Mouse (Mus musculus) CH12.LX (cell line): ENCODE results near the gene Zbtb46.
A peak's percentile ranks its signal among the peaks of the same experiment; 100 is the strongest.

Experiments used
- CTCF ChIP-seq, 2 experiments: IDR thresholded peaks in 1 of 2; conservative IDR thresholded peaks in 1 of 2; 2 replicates each; pipeline ENCODE4 v1.5.1; 2011 to 2012; ENCODE audit warnings: low read depth in 2 of 2, low read length in 2 of 2, improper control_type of control experiment in 1 of 2, inconsistent platforms in 1 of 2, mild to moderate bottlenecking in 1 of 2, moderate library complexity in 1 of 2
- EP300 ChIP-seq: IDR thresholded peaks from 2 replicates; pipeline ENCODE4 v1.6.1; 2011; ENCODE audit warnings: low read length, improper control_type of control experiment
- ETS1 ChIP-seq: conservative IDR thresholded peaks from 2 replicates; pipeline ENCODE4 v1.6.1; 2012; ENCODE audit warnings: low read depth, mild to moderate bottlenecking, inconsistent platforms, low read length, improper control_type of control experiment, moderate library complexity
- GABPA ChIP-seq: IDR thresholded peaks from 2 replicates; pipeline ENCODE4 v1.6.1; 2012; ENCODE audit warnings: low read depth, low read length, improper control_type of control experiment, inconsistent platforms; ENCODE audit not compliant: insufficient replicate concordance
- MAFK ChIP-seq: IDR thresholded peaks from 2 replicates; pipeline ENCODE4 v1.6.1; 2011; ENCODE audit warnings: low read length, improper control_type of control experiment; ENCODE audit not compliant: insufficient replicate concordance
- MAX ChIP-seq: IDR thresholded peaks from 2 replicates; pipeline ENCODE4 v1.6.1; 2011; ENCODE audit warnings: low read length, improper control_type of control experiment
- NELFE ChIP-seq: IDR thresholded peaks from 2 replicates; pipeline ENCODE4 v1.6.1; 2011; ENCODE audit warnings: low read depth, low read length, improper control_type of control experiment
- RAD21 ChIP-seq: IDR thresholded peaks from 2 replicates; pipeline ENCODE4 v1.6.1; 2011; ENCODE audit warnings: low read depth, mild to moderate bottlenecking, low read length, improper control_type of control experiment, moderate library complexity
- TCF12 ChIP-seq: IDR thresholded peaks from 2 replicates; pipeline ENCODE4 v1.6.1; 2014; ENCODE audit warnings: low read depth, mild to moderate bottlenecking, inconsistent platforms, low read length, improper control_type of control experiment
- ZNF384 ChIP-seq: IDR thresholded peaks from 2 replicates; pipeline ENCODE4 v1.6.1; 2012; ENCODE audit warnings: low read depth, low read length, improper control_type of control experiment, inconsistent platforms

DNA sequence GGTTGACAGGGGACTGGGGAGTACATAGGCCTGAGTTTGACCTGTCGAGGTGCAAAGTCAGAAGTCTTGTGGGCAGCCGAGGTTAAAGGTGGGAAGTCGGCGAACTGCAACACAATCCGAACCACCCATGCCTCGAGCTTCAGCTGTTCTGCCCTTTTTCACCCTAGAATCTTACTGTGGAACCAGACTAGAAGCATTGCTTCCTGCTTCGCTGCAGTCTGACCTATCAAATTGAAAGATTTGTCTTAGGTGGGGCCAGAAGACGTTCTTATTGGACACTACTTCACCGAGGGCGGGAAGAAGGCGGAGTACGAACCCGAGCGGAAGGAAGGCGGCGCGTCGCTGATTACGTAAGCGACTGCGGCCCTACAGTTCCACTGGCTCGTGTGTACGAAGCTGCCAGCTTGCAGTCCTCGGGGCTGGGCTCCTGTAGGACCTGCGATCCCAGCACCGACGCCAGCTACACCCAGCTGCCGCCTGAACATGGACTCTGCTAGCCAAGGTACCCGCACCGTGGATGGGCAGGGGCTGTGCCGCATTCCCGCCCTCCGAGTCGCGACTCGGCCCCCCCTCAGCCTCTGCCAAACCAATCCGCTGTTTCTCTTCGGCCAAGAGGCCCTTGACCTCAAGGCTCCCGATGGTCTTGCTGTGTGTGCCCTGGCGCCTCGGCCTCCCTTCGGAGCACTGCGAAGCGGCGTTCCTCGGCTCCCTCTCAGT, 37.8 kb upstream of the Zbtb46 start, which contains the start of gene Tpd52l2:
- peak; percentile 5; the same call in 1 of the 2 replicates for TF ChIP-seq GABPA
- no peak for TF ChIP-seq ZNF384
- no peak for TF ChIP-seq CTCF (conservative IDR thresholded peaks at IDR 0.05 in 1 of 2, IDR thresholded peaks at IDR 0.05 in 1 of 2; ENCODE audit: low read depth in 2 of 2, low read length in 2 of 2)
- peak; percentile 50; the same call in 1 of the 2 replicates for TF ChIP-seq TCF12
- TF ChIP-seq MAX, result peak; percentile 29; the same call in 1 of the 2 replicates
- TF ChIP-seq ETS1, result no peak
- TF ChIP-seq RAD21, result no peak
- no peak for TF ChIP-seq EP300
- TF ChIP-seq MAFK, result no peak
- peak; percentile 89 for TF ChIP-seq NELFE
